Mouse (Mus musculus): ENCODE data around the gene Ank3. TPM values are rescaled to one million over a fixed set of nuclear protein-coding genes. Genes with fewer than 3 reads are reported as not detected.
A peak's percentile ranks its signal among the peaks of the same experiment; 100 is the strongest.

Gene Ank3
- polyA plus RNA-seq, 1 experiment from 2014 or later = 48.9 TPM

DNA sequence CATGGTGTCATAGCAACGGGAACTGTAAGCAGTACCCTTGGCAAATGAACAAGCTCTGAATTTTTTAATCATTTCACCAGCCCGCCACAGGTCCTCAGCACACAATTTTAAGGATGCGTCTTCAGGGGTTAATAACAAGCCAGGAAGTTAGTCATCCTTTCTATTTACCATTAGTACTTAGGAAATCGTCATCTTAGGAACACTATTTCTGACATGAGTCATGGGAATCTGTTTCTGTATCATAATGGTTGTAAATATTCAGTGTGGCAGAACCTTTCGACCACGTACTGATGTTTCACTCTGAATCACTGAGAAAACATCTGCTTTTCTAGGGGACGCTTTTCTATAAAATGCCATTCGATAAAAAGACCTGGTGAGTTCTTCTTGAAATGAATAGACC, 109.1 kb downstream of the Ank3 start:
- no peak for ATAC-seq (replicated peaks; ENCODE audit: insufficient number of reproducible peaks, low FRiP score, low TSS enrichment)
- H3K27ac ChIP-seq (ENCODE audit: low read depth, low read length) = no peak overlapping the region
- no peak overlapping the region for H3K4me2 ChIP-seq
- no peaks in the 10 kb centered on the region for H3K4me1 ChIP-seq (ENCODE audit: control insufficient read depth, insufficient read depth, low read length)
- no peaks in the 10 kb centered on the region for H3K9me3 ChIP-seq (replicated peaks; ENCODE audit: control insufficient read depth, low read length)
- H3K36me3 ChIP-seq (ENCODE audit: control insufficient read depth, insufficient read depth, low read length) = no peaks in the 10 kb centered on the region
- H3K4me3 ChIP-seq (ENCODE audit: low read depth, low read length) = no peak overlapping the region
- no peaks in the 10 kb centered on the region for H3K27me3 ChIP-seq (ENCODE audit: control insufficient read depth, insufficient read depth, low read length)
- H3K9ac ChIP-seq (ENCODE audit: low read depth, low read length) = no peak overlapping the region
- WGBS (ENCODE audit: insufficient replicate concordance) = 81% methylated on average over 8 of the region's 8 CpGs

DNA sequence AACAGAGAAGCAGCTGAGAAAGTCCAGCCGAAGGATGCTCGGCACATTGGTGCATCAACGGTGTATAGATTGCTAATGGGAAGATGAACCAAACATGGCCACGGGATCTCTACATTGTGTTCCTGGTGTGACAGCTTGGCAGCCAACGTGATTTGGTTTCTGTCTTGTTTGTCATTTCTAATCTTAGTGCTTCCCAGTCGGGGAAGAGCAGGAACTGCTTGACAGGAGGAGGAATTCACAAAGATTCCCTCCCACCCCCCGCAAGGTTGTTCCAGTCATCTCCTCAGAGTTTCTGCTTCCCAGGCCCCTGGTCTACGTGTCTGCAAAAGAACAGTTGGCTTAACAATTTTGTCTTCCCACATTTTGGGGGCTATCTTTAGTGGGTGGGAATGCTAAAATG, 111.8 kb downstream of the Ank3 start:
- no peaks in the 10 kb centered on the region for H3K4me1 ChIP-seq (ENCODE audit: control insufficient read depth, insufficient read depth, low read length)
- no peaks in the 10 kb centered on the region for H3K9me3 ChIP-seq (replicated peaks; ENCODE audit: control insufficient read depth, low read length)
- no peaks in the 10 kb centered on the region for H3K36me3 ChIP-seq (ENCODE audit: control insufficient read depth, insufficient read depth, low read length)
- no peak overlapping the region for H3K27ac ChIP-seq (ENCODE audit: low read depth, low read length)
- H3K9ac ChIP-seq (ENCODE audit: low read depth, low read length) = no peak overlapping the region
- 68% methylated on average over 8 of the region's 8 CpGs for WGBS (ENCODE audit: insufficient replicate concordance)
- H3K4me3 ChIP-seq (ENCODE audit: low read depth, low read length) = no peak overlapping the region
- no peaks in the 10 kb centered on the region for H3K27me3 ChIP-seq (ENCODE audit: control insufficient read depth, insufficient read depth, low read length)
- H3K4me2 ChIP-seq = no peak overlapping the region
- ATAC-seq (replicated peaks; ENCODE audit: insufficient number of reproducible peaks, low FRiP score, low TSS enrichment) = no peak

DNA sequence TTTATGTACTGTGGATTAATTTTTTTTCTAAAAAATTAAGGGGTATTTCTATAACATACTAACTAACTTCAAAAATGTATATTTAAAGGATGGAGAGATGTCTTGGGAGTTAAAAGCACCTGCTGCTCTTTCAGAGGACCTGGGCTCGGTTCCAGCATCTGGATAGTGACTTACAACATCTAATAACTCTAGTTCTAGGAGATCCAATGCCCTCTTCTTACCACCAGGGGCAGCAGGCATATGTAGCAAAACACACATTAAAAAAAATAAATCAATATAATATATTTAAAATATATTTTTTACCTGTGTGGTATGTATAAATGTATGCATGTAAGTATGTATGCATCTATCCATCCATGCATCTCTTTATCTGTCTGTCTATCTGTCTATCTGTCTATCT, 112.7 kb downstream of the Ank3 start:
- Histone ChIP-seq H3K4me3 (ENCODE audit: low read depth, low read length) (no peak overlapping the region), H3K36me3 (ENCODE audit: control insufficient read depth, insufficient read depth, low read length) (no peaks in the 10 kb centered on the region), H3K9ac (ENCODE audit: low read depth, low read length) (no peak overlapping the region), H3K4me1 (ENCODE audit: control insufficient read depth, insufficient read depth, low read length) (no peaks in the 10 kb centered on the region), H3K9me3 (replicated peaks; ENCODE audit: control insufficient read depth, low read length) (no peaks in the 10 kb centered on the region), H3K27ac (ENCODE audit: low read depth, low read length) (no peak overlapping the region), H3K27me3 (ENCODE audit: control insufficient read depth, insufficient read depth, low read length) (no peaks in the 10 kb centered on the region), H3K4me2 (no peak overlapping the region)
- ATAC-seq (replicated peaks; ENCODE audit: insufficient number of reproducible peaks, low FRiP score, low TSS enrichment) = no peak
- WGBS (ENCODE audit: insufficient replicate concordance) = 69% methylated on average over 1 of the region's 1 CpGs

DNA sequence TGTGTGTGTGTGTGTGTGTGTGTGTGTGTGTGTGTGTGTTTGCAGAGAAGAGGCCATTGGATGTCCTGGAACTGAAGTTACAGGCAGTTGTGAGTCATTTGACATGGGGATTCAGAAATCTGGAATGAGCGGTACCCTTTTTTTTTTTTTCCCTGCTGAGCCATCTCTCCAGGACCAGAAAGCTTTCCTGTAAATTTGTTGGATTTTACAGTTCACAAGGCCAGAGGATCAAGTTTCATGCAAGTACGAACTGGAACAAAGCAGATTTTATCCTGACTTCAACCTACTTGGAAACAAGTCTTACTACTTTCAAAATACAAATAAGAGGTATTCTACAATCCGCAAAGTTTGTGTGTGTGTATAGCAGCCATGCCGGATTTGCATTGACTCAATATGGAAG, 123.4 kb downstream of the Ank3 start:
- Histone ChIP-seq H3K27me3 (ENCODE audit: control insufficient read depth, insufficient read depth, low read length) (no peaks in the 10 kb centered on the region), H3K27ac (ENCODE audit: low read depth, low read length) (no peak overlapping the region), H3K4me1 (ENCODE audit: control insufficient read depth, insufficient read depth, low read length) (no peaks in the 10 kb centered on the region), H3K9ac (ENCODE audit: low read depth, low read length) (no peak overlapping the region), H3K36me3 (ENCODE audit: control insufficient read depth, insufficient read depth, low read length) (no peaks in the 10 kb centered on the region), H3K4me2 (no peak overlapping the region), H3K9me3 (replicated peaks; ENCODE audit: control insufficient read depth, low read length) (no peaks in the 10 kb centered on the region), H3K4me3 (ENCODE audit: low read depth, low read length) (no peak overlapping the region)
- 78% methylated on average over 4 of the region's 4 CpGs for WGBS (ENCODE audit: insufficient replicate concordance)
- no peak for ATAC-seq (replicated peaks; ENCODE audit: insufficient number of reproducible peaks, low FRiP score, low TSS enrichment)

- Histone ChIP-seq H3K4me3 (ENCODE audit: low read depth, low read length) (no peak overlapping the region), H3K9me3 (replicated peaks; ENCODE audit: control insufficient read depth, low read length) (no peaks in the 10 kb centered on the region), H3K4me2 (no peak overlapping the region), H3K27ac (ENCODE audit: low read depth, low read length) (no peak overlapping the region), H3K9ac (ENCODE audit: low read depth, low read length) (no peak overlapping the region), H3K27me3 (ENCODE audit: control insufficient read depth, insufficient read depth, low read length) (no peaks in the 10 kb centered on the region), H3K36me3 (ENCODE audit: control insufficient read depth, insufficient read depth, low read length) (no peaks in the 10 kb centered on the region), H3K4me1 (ENCODE audit: control insufficient read depth, insufficient read depth, low read length) (no peaks in the 10 kb centered on the region)
- 67% methylated on average over 3 of the region's 3 CpGs for WGBS (ENCODE audit: insufficient replicate concordance)
- no peak for ATAC-seq (replicated peaks; ENCODE audit: insufficient number of reproducible peaks, low FRiP score, low TSS enrichment)
These were observed 124.6 kb downstream of the Ank3 start for GRCm38 (mm10) chr10:69523202-69523601.

DNA sequence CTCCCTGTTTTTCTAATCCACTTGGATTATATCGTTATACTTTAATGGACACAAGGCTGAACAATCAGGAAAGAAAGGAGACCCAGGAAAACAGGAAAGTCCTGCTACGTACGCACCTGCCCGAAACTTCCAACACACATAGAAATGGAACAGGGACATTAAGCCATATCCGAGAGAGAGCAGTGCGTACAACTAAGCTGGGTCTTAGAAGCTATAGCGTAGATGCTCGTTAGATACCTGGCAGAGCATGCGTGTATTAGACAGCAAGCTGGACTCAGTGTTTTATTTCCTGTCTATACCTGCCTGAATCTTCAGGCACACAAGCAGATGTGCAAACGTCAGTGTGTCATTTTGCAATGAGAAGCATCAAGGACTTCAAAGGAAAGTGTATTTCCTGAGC, 128.7 kb downstream of the Ank3 start:
- no peaks in the 10 kb centered on the region for H3K27me3 ChIP-seq (ENCODE audit: control insufficient read depth, insufficient read depth, low read length)
- H3K9ac ChIP-seq (ENCODE audit: low read depth, low read length) = no peak overlapping the region
- no peaks in the 10 kb centered on the region; the same call in 1 of the 2 replicates for H3K4me1 ChIP-seq (ENCODE audit: control insufficient read depth, insufficient read depth, low read length)
- no peak overlapping the region for H3K4me3 ChIP-seq (ENCODE audit: low read depth, low read length)
- no peak overlapping the region for H3K27ac ChIP-seq (ENCODE audit: low read depth, low read length)
- ATAC-seq (replicated peaks; ENCODE audit: insufficient number of reproducible peaks, low FRiP score, low TSS enrichment) = no peak
- no peak overlapping the region for H3K4me2 ChIP-seq
- no peaks in the 10 kb centered on the region for H3K36me3 ChIP-seq (ENCODE audit: control insufficient read depth, insufficient read depth, low read length)
- WGBS (ENCODE audit: insufficient replicate concordance) = 89% methylated on average over 10 of the region's 10 CpGs
- no peaks in the 10 kb centered on the region for H3K9me3 ChIP-seq (replicated peaks; ENCODE audit: control insufficient read depth, low read length)

DNA sequence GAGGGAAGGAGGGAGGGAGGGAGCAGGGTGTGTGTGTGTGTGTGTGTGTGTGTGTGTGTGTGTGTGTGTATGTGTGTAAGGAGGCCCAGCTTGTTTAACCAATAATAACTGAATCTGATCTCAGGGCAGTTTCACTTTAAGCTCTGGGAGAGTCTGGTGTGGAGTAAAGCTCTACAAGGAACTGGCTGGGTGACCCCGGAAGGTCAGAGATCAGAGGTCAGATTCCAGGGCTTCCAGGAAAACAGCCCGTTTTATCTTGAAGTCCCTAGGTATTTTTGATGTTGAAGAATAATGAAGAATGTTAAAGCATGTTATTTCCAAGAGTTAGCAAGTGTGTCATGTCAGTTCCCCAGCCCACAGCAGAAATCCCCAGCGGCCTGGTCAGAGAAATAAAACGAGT, 130.2 kb downstream of the Ank3 start:
- 62% methylated on average over 4 of the region's 4 CpGs for WGBS (ENCODE audit: insufficient replicate concordance)
- Histone ChIP-seq H3K4me1 (ENCODE audit: control insufficient read depth, insufficient read depth, low read length) (no peaks in the 10 kb centered on the region; the same call in 1 of the 2 replicates), H3K9ac (ENCODE audit: low read depth, low read length) (no peak overlapping the region), H3K27me3 (ENCODE audit: control insufficient read depth, insufficient read depth, low read length) (no peaks in the 10 kb centered on the region), H3K4me2 (peak overlapping the region; percentile 42), H3K36me3 (ENCODE audit: control insufficient read depth, insufficient read depth, low read length) (no peaks in the 10 kb centered on the region), H3K27ac (ENCODE audit: low read depth, low read length) (no peak overlapping the region), H3K4me3 (ENCODE audit: low read depth, low read length) (no peak overlapping the region), H3K9me3 (replicated peaks; ENCODE audit: control insufficient read depth, low read length) (no peaks in the 10 kb centered on the region)
- ATAC-seq (replicated peaks; ENCODE audit: insufficient number of reproducible peaks, low FRiP score, low TSS enrichment) = no peak

DNA sequence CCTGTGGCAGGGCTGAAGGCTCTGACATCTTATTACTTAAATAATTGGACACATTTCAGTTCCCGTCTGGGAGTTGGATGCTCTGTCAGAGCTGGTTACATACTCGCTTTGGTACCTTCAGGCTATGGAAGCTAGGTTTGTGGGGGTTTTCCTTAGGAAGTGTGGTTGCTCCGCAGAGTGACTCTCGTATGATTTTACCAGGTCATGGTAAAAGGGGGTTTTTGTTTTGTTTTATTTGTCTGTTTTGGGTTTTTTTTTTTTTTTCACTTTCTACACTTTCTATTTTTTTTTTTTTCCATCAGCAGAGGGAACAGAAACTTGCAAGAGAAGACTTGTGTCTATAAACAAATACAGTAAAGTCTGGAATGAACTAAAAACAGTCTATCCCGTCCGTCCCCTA, 131.8 kb downstream of the Ank3 start:
- H3K4me2 ChIP-seq = no peak overlapping the region
- ATAC-seq (replicated peaks; ENCODE audit: insufficient number of reproducible peaks, low FRiP score, low TSS enrichment) = no peak
- no peak overlapping the region for H3K4me3 ChIP-seq (ENCODE audit: low read depth, low read length)
- no peak overlapping the region for H3K27ac ChIP-seq (ENCODE audit: low read depth, low read length)
- H3K36me3 ChIP-seq (ENCODE audit: control insufficient read depth, insufficient read depth, low read length) = no peaks in the 10 kb centered on the region
- H3K9ac ChIP-seq (ENCODE audit: low read depth, low read length) = no peak overlapping the region
- no peaks in the 10 kb centered on the region for H3K27me3 ChIP-seq (ENCODE audit: control insufficient read depth, insufficient read depth, low read length)
- H3K9me3 ChIP-seq (replicated peaks; ENCODE audit: control insufficient read depth, low read length) = no peaks in the 10 kb centered on the region
- WGBS (ENCODE audit: insufficient replicate concordance) = 91% methylated on average over 6 of the region's 6 CpGs
- no peaks in the 10 kb centered on the region; the same call in 1 of the 2 replicates for H3K4me1 ChIP-seq (ENCODE audit: control insufficient read depth, insufficient read depth, low read length)

DNA sequence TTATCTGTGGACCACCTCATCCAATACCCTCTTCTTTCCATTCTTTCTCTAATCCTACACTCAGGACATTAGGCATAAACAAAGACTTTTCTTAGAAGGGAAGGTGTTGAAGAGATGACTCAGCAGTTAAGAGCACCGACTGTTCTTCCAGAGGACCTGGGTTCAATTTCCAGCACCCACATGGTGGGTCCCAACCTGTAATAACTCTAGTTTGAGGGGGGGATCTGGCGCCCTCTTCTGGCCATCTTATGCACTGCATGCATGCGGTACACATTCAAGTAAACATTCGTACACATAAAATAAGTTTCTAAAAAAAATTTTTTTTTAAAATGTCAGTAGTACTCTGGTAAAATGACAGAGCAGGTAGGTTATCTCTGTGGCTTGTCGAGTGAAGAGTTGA, 133.0 kb downstream of the Ank3 start:
- Histone ChIP-seq H3K9ac (ENCODE audit: low read depth, low read length) (no peak overlapping the region), H3K4me2 (no peak overlapping the region), H3K4me1 (ENCODE audit: control insufficient read depth, insufficient read depth, low read length) (no peaks in the 10 kb centered on the region; the same call in 1 of the 2 replicates), H3K4me3 (ENCODE audit: low read depth, low read length) (no peak overlapping the region), H3K27me3 (ENCODE audit: control insufficient read depth, insufficient read depth, low read length) (no peaks in the 10 kb centered on the region), H3K36me3 (ENCODE audit: control insufficient read depth, insufficient read depth, low read length) (no peaks in the 10 kb centered on the region), H3K9me3 (replicated peaks; ENCODE audit: control insufficient read depth, low read length) (no peaks in the 10 kb centered on the region), H3K27ac (ENCODE audit: low read depth, low read length) (no peak overlapping the region)
- WGBS (ENCODE audit: insufficient replicate concordance) = 73% methylated on average over 5 of the region's 5 CpGs
- ATAC-seq (replicated peaks; ENCODE audit: insufficient number of reproducible peaks, low FRiP score, low TSS enrichment) = no peak
